Mouse (Mus musculus) megakaryocyte, embryonic 14.5 days (primary cell): ENCODE measurements around the gene Rgs13.

Experiments used
- FLI1 ChIP-seq: IDR thresholded peaks from 2 replicates; pipeline ENCODE4 v1.6.1; 2012; ENCODE audit warnings: low read length, inconsistent platforms, mixed read lengths
- GATA1 ChIP-seq: IDR thresholded peaks from 3 replicates; pipeline ENCODE4 v1.6.1; 2012; ENCODE audit warnings: mixed read lengths, low read length, inconsistent platforms, borderline replicate concordance

- TF ChIP-seq FLI1 (no peak), GATA1 (no peak)
Measured at GRCm38 (mm10) chr1:144120042-144120441, 57.1 kb downstream of the Rgs13 start.
